In the genomic region with DNA sequence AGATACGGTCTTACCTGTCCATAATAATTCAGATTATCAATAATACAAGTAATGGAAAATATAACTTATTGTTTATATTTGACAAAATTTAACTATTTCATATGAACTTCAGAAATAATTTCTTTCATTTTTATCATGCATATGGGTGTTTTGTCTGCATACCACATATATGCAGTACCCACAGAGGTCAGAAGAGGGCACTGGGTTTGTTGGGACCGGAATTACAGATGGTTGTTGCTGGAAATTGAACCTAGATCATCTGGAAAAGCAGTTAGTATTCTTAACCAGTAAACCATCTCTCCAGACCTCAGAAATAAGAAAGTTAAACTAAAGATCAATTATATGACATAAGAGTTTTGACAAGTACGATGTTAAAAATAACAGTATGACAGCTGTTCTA, we compare ENCODE assay signal across 8 mouse cellular contexts.
DNase-seq lines count a peak whose midpoint lies in the region; ATAC-seq lines count a peak whose summit lies in the region.

No protein-coding gene starts in this region.

- peak; percentile 44 to 49 for DNase-seq in cerebellum, adult 18-20 months
- peak; percentile 30 to 50 for DNase-seq in left cerebral cortex, postnatal 14 days (ENCODE audit: low spot score in 2 of 2)
- no peak for DNase-seq in left cerebral cortex, adult 11 months (ENCODE audit: low spot score)
- DNase-seq in CD4-positive helper T cell, adult 2 months (ENCODE audit: low read depth, low spot score), result peak; percentile 5
- DNase-seq in embryo, embryonic 11.5 days (ENCODE audit: low read depth, low spot score), result peak; percentile 4
- no peak for DNase-seq in c-Kit-positive CD71-positive TER-119-positive erythroid progenitor cells, embryonic 14.5 days (ENCODE audit: low spot score)

- intact Hi-C loops in left cerebral cortex, postnatal 14 days (cut with DNase I), result no loop called here

- ATAC-seq in cerebellum, adult (ENCODE audit: insufficient number of reproducible peaks, low FRiP score, low TSS enrichment), result no peak
- ATAC-seq in megakaryocyte progenitor cell, adult 5-6 weeks (replicated peaks; ENCODE audit: poor library complexity), result no peak

Comparison
In these comparisons a context has a peak if more than half of its experiments do, and no peak if none do; other contexts are left out.
1. DNase-seq: peak in cerebellum, adult 18-20 months (2 of 2), left cerebral cortex, postnatal 14 days (2 of 2), CD4-positive helper T cell, adult 2 months (single experiment) and embryo, embryonic 11.5 days (single experiment); none in left cerebral cortex, adult 11 months (single experiment) and c-Kit-positive CD71-positive TER-119-positive erythroid progenitor cells, embryonic 14.5 days (single experiment).